Mouse (Mus musculus) intestine, embryonic 16.5 days (tissue): ENCODE data around the gene Fam160b1. TPM values are rescaled to one million over a fixed set of nuclear protein-coding genes. Genes with fewer than 3 reads are reported as not detected.

Experiments
- ATAC-seq: fragments of 200-750 bp; cut with Nextera tagmentation; 2 replicates; pipeline ENCODE4 v1.8.0; 2017; ENCODE audit warnings: moderate TSS enrichment, moderate library complexity
- H3K27ac ChIP-seq: fragments of 300-500 bp; sonication (generic); 2 replicates; pipeline ENCODE4 v1.5.1; 2014; ENCODE audit warnings: mild to moderate bottlenecking, low read length
- H3K27me3 ChIP-seq: fragments of 300-500 bp; sonication (generic); replicated peaks from 2 replicates; pipeline ENCODE4 v1.6.1; 2014; ENCODE audit warnings: low read length, control low read depth, mixed read lengths; ENCODE audit not compliant: control insufficient read depth, insufficient read depth
- H3K36me3 ChIP-seq: fragments of 300-500 bp; sonication (generic); 2 replicates; pipeline ENCODE4 v1.6.1; 2014; ENCODE audit warnings: low read length, control low read depth; ENCODE audit not compliant: control insufficient read depth, insufficient read depth
- H3K4me1 ChIP-seq: fragments of 300-500 bp; sonication (generic); 2 replicates; pipeline ENCODE4 v1.6.1; 2014; ENCODE audit warnings: low read length, control low read depth, mixed read lengths; ENCODE audit not compliant: control insufficient read depth, insufficient read depth
- H3K4me2 ChIP-seq: fragments of 300-500 bp; sonication (generic); 2 replicates; pipeline ENCODE4 v1.6.1; 2014; ENCODE audit warnings: low read depth, low read length, control low read depth
- H3K4me3 ChIP-seq: fragments of 300-500 bp; sonication (generic); 2 replicates; pipeline ENCODE4 v1.5.1; 2014; ENCODE audit warnings: mild to moderate bottlenecking, low read length
- H3K9ac ChIP-seq: fragments of 300-500 bp; sonication (generic); 2 replicates; pipeline ENCODE4 v1.6.1; 2014; ENCODE audit warnings: low read depth, low read length
- H3K9me3 ChIP-seq: fragments of 300-500 bp; sonication (generic); 2 replicates; pipeline ENCODE4 v1.6.1; 2016; ENCODE audit warnings: low read length, control low read depth; ENCODE audit not compliant: control insufficient read depth
- WGBS: fragments of 180-500 bp; shearing (Covaris S2); extraction: QIAGEN DNeasy Blood & Tissue Kit; methylation state at CpG from one replicate; pipeline ENCODE4 v1.1.7; 2014; 5-methylcytosine and 5-hydroxymethylcytosine counted together
- polyA plus RNA-seq: library from polyadenylated mRNA; unstranded; fragments of >200 nt; fragmentation: Nextera tagmentation; extraction: Ambion mirVana; gene quantifications from 2 replicates; pipeline ENCODE4 v1.2.1, GENCODE M21; 2015

Fam160b1 gene
- polyA plus RNA-seq, 1 experiment from 2014 or later = 9.9 TPM

DNA sequence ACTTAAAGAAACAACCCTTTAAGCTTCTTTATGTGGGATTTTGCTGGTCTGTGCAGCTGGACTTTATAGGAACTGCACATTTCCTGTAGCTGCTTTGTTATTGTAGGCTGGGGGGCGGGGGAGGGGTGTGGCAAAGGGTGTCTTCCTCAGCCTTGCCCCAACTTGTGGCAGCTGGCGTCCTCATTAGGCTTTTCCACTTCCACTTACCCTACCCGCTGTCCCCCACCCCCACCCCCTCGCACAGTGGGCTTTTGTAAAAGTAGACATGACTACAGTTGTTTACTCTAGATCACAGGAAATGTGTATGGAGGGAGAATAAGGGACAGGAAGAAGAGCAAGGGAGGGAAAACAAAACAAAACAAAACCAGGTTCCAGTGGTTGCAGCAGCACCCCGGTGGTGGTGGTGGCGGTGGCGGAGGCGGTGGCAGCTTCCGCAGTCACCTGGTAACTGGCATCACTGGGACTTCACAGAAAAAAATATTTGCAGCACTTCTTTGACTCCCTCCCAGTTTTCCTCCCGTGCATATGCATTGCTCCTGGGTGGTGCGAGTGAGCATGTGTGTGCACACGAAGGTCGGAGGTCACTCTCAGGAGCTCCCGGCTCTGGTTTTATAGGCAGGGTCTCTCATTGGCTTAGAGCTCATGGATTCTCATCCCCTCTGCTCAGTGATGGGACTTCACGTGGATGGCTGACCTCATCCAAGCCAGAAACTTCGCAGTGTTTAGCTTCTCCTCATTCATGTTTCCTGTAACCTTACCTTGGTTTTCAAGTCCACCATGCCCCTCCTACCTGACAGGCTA is 4.8 kb upstream of the Fam160b1 start:
- no peak overlapping the region for H3K9ac ChIP-seq

DNA sequence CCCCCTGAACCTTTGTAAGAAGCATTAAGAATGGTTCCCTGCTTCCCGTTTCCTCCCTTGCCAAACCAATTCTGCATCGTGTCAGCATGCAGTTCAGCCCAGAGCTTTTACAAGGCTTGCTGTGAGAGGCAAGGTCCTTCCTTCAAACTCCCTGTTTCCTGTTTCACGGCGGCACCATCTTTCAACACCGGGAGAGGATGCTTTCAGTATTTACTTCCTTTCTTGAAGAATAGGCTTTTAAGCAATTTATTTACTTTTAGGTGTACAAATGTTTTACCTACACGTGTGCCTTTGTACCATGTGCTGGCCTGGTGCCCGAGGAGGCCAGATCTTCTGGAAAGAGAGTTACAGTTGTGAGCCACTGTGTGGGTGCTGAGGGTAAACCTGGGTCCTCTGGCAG is 4.2 kb upstream of the Fam160b1 start:
- WGBS = 50% methylated on average over 7 of the region's 7 CpGs
- Histone ChIP-seq H3K27me3 (no peaks in the 10 kb centered on the region), H3K4me1 (peaks cover 18% of the 10 kb centered on the region; the same call in 1 of the 2 replicates), H3K4me2 (no peak overlapping the region), H3K36me3 (no peaks in the 10 kb centered on the region), H3K9me3 (no peaks in the 10 kb centered on the region), H3K9ac (no peak overlapping the region), H3K27ac (peak overlapping the region; percentile 76), H3K4me3 (no peak overlapping the region)
- ATAC-seq = no peak

More for the DNA sequence above, 4.8 kb upstream of the Fam160b1 start:
- no peaks in the 10 kb centered on the region for H3K36me3 ChIP-seq
- no peaks in the 10 kb centered on the region for H3K9me3 ChIP-seq
- H3K27me3 ChIP-seq = no peaks in the 10 kb centered on the region
- H3K27ac ChIP-seq = peak overlapping the region; percentile 76
- 53% methylated on average over 16 of the region's 16 CpGs for WGBS
- no peak overlapping the region for H3K4me2 ChIP-seq
- peaks cover 18% of the 10 kb centered on the region; the same call in 1 of the 2 replicates for H3K4me1 ChIP-seq
- no peak overlapping the region for H3K4me3 ChIP-seq
- ATAC-seq = 0 out of 2 replicates have a peak, but pooled peaks have one; percentile 22

DNA sequence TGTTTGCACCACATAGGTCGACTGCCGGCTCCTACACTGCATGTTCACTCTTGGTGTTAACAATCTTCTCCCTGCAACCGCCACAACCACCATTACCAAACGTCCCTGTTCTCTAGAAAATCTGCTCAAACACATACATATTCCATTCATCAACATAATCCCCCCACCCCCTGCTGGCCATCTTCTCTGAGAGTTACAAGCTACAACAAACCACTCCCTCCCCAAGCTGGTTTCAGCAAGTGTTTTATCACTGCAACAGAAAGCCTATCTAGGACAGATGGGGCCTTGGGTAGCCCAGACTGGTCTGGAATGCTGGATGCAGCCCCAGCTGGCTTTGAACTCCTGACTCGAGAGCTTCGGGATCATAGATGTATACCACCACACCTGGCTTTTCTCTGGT is 3.2 kb upstream of the Fam160b1 start:
- 80% methylated on average over 6 of the region's 6 CpGs for WGBS

DNA sequence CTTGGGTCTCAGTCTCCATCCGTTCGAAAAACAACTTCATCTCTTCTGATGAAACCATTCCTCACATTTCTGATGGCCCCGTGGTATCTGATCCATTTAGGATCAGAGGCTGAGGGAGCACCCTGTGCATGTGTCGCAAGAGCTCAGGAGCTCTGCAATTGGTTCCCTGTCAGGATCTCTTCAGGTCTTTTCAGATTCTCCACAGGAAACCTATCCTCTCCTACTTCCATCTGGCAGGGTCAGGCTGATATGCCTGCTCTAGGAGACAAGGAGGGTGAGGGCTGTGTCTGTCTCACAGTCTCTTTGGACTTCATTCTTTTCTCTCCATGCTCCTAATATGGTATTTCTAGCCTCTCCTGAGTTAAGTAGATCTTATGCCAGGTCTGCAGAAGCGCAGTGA is 2.7 kb upstream of the Fam160b1 start:
- Histone ChIP-seq H3K27ac (peak overlapping the region; percentile 57; the same call in 1 of the 2 replicates), H3K27me3 (no peaks in the 10 kb centered on the region), H3K4me1 (peaks cover 23% of the 10 kb centered on the region), H3K9me3 (no peaks in the 10 kb centered on the region), H3K9ac (no peak overlapping the region), H3K36me3 (no peaks in the 10 kb centered on the region), H3K4me2 (no peak overlapping the region), H3K4me3 (0 out of 2 replicates have a peak overlapping the region, but pooled peaks have one; percentile 1)
- no peak for ATAC-seq
- WGBS = 78% methylated on average over 5 of the region's 5 CpGs

More for the DNA sequence above, 3.2 kb upstream of the Fam160b1 start:
- H3K27ac ChIP-seq = no peak overlapping the region
- no peak for ATAC-seq
- H3K4me2 ChIP-seq = no peak overlapping the region
- no peak overlapping the region for H3K4me3 ChIP-seq
- H3K9me3 ChIP-seq = no peaks in the 10 kb centered on the region
- H3K4me1 ChIP-seq = peaks cover 18% of the 10 kb centered on the region; the same call in 1 of the 2 replicates
- no peak overlapping the region for H3K9ac ChIP-seq
- no peaks in the 10 kb centered on the region for H3K36me3 ChIP-seq
- H3K27me3 ChIP-seq = no peaks in the 10 kb centered on the region

DNA sequence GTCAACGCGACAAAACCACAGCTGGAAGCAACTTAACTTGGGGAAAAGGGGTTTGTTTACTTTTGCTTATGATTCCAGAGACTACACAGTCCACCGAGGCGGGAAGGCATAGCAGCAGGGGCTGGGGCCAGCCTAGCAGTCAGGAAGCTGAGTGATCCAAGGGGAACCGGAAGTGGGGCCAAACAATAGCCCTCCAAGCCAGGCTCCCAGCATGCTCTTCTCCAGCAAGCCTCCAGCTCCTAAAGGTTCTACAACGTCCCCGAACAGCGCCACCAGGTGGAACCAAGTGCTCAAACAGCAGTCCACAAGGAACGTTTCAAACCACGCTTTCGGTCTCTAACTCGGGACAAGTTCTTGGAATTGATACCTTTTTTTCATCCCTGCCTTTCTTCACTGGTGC is 2.2 kb upstream of the Fam160b1 start:
- no peak for ATAC-seq
- H3K9ac ChIP-seq = no peak overlapping the region
- H3K9me3 ChIP-seq = no peaks in the 10 kb centered on the region
- H3K4me3 ChIP-seq = peak overlapping the region; percentile 3; the same call in 1 of the 2 replicates
- H3K27me3 ChIP-seq = no peaks in the 10 kb centered on the region
- WGBS = 53% methylated on average over 12 of the region's 12 CpGs
- no peaks in the 10 kb centered on the region for H3K36me3 ChIP-seq
- peak overlapping the region; percentile 57; the same call in 1 of the 2 replicates for H3K27ac ChIP-seq
- peak overlapping the region; percentile 68 for H3K4me2 ChIP-seq
- H3K4me1 ChIP-seq = peaks cover 28% of the 10 kb centered on the region

DNA sequence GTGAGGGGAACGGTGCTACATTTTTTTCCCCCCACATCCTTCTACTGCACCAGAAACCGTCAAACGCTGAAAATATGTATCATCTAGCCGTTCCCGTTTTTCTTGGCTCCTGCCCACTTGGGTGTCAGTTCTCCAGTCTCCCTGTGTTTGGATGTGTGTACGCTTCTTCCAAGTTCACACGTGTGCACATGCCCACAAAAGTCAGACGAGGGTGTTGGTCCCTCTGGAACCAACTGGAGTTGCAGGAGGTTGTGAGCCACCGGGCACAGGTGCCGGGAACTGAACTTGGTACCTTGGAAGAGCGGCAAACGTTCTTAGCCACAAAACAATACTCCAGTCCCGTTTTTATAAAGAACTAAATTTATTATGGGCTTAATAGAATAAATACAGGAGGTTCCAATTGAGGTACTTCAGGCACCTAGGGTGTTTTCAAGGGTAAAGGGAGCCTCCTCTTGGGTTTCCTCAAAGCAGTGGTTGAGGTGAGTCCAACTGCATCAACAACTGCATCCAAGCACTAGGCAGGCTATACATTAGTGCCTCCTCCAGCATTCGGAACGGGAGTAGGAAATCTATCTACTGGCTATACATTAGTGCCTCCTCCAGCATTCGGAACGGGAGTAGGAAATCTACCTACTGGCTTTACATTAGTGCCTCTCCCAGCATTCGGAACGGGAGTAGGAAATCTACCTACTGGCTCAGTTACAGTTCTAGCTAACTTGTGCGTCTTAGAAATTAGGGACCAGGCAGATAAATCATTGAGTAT is 1.5 kb upstream of the Fam160b1 start:
- WGBS = 89% methylated on average over 20 of the region's 20 CpGs
- no peaks in the 10 kb centered on the region for H3K36me3 ChIP-seq
- no peak for ATAC-seq
- H3K4me2 ChIP-seq = peak overlapping the region; percentile 68
- no peaks in the 10 kb centered on the region for H3K27me3 ChIP-seq
- H3K9ac ChIP-seq = no peak overlapping the region
- peak overlapping the region; percentile 57; the same call in 1 of the 2 replicates for H3K27ac ChIP-seq
- H3K4me3 ChIP-seq = peak overlapping the region; percentile 3; the same call in 1 of the 2 replicates
- H3K9me3 ChIP-seq = no peaks in the 10 kb centered on the region
- peaks cover 31% of the 10 kb centered on the region for H3K4me1 ChIP-seq

DNA sequence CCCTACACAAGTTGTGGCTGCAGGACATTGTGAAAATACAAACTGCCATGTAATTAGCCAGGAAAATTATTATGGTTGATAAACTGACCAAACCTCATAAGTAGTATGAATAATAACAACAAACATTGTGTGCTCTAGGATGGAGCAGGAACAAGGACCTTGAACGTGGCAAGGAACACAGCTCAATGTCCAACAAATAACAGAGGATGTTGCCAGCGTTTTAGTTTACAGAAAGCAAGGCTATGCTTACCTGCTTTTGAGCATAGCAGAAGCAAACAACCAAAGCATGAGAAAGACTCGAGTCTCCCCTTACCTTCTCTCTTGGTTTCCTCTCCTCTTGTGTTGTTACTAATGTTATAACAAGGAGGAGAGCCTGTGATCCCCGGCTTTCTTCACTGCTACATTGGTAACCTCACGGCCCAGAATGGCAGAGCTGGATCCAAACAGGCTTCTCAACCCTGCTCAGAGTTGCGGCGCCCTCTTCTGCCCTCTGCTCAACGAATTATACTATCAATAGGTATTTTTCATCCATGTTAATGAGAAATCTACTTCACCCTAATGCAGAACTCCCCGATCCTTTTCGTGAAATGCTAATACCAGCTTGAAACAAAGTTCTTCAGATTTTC is 666 bp upstream of the Fam160b1 start:
- Histone ChIP-seq H3K9ac (peak overlapping the region; percentile 55), H3K27ac (peak overlapping the region; percentile 80), H3K27me3 (no peaks in the 10 kb centered on the region), H3K4me2 (peak overlapping the region; percentile 68), H3K4me1 (peaks cover 37% of the 10 kb centered on the region), H3K36me3 (no peaks in the 10 kb centered on the region), H3K4me3 (peak overlapping the region; percentile 96), H3K9me3 (no peaks in the 10 kb centered on the region)
- 31% methylated on average over 10 of the region's 10 CpGs for WGBS
- no peak for ATAC-seq

DNA sequence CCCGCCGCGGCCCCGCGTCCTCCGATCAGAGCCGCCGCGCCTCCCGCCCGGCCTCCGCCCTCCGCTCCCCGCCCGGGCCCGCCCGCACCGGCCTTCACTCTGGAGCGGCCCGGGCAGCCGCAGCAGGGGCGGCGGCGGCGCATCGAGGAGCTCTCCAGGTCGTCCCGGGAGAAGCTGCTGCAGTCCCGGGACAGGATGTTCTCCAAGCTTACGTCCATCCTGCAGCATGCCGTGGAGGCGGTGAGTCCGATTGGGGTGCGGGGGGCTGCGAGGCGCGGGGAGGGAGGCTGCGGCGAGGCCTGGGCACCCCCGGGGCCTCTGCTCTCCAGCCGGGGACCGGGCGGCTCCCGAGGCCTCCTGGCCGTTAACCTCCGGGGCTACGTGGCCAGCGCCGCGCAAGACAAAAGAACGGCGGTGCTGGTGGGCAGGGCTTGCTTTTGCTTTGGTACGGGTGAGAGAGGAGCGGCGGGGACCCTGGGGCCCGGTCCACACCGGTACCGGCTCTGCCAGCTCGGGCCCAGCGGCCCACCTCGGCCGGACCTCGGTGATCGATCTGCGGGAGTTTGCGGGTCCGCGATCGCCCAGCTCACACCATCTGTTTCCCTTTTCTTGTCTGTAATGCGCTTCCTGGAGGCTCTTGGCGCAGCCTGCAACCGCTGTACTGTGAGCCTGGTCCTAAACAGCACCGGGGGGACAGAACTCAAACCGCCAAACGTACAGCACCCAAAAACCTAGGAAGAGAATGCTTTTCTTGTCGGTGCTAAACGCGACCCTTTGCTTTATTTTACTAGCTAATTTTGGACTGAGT is 855 bp downstream of the Fam160b1 start:
- Histone ChIP-seq H3K27ac (peak overlapping the region; percentile 98), H3K4me3 (peak overlapping the region; percentile 96), H3K36me3 (no peaks in the 10 kb centered on the region), H3K9me3 (no peaks in the 10 kb centered on the region), H3K27me3 (no peaks in the 10 kb centered on the region), H3K4me2 (peak overlapping the region; percentile 61), H3K4me1 (peaks cover 40% of the 10 kb centered on the region), H3K9ac (peak overlapping the region; percentile 100)
- ATAC-seq = peak; percentile 46
- WGBS = under 1% methylated on average over 70 of the region's 78 CpGs
